Mouse (Mus musculus) B cell, adult 67 days (primary cell): ENCODE results near the gene Pigv. TPM values are rescaled to one million over a fixed set of nuclear protein-coding genes. Genes with fewer than 3 reads are reported as not detected.

Experiments used
- total RNA-seq, 2 experiments: library from RNA; stranded (reverse); gene quantifications; 4 replicates each; pipeline ENCODE4 v1.2.4; 2023

Gene Pigv
- total RNA-seq = 10 to 100 TPM; 18.2 to 25.6 TPM

GRCm38 (mm10) chr4:133671881-133672844, at the start of gene Pigv:
Gene Pigv (minus strand): TSS chr4:133672647.

GRCm38 (mm10) chr4:133649989-133650699, 22.3 kb downstream of the Pigv start, which contains the start of gene Zdhhc18:
Gene Zdhhc18 (minus strand): TSS chr4:133650154.

Other genes starting within 250 kb of the Pigv start
- gene Tent5b, start 192.5 kb downstream of the Pigv start, total RNA-seq = not detected
- not detected for gene Trnp1, start 174.1 kb downstream of the Pigv start, total RNA-seq
- gene Kdf1, start 153.7 kb downstream of the Pigv start, total RNA-seq = under 1 TPM in 1 of 2 experiments, not detected in 1; 0.52 TPM
- 10 to 100 TPM; 93.7 to 95.6 TPM for gene Nudc, start 126.7 kb downstream of the Pigv start, total RNA-seq
- gene Nr0b2, start 119.3 kb downstream of the Pigv start, total RNA-seq = not detected
- 10 to 100 TPM; 24.0 to 27.4 TPM for gene Gpatch3, start 97.9 kb downstream of the Pigv start, total RNA-seq
- gene Gpn2, start 88.3 kb downstream of the Pigv start, total RNA-seq = 10 to 100 TPM; 23.8 to 30.9 TPM
- 10 to 100 TPM; 56.3 to 58.1 TPM for gene Sfn, start 70.5 kb downstream of the Pigv start, total RNA-seq
- gene Zdhhc18, start 22.5 kb downstream of the Pigv start, total RNA-seq = 100 to 1,000 TPM; 277 to 316 TPM
- gene Arid1a, start 84.1 kb upstream of the Pigv start, total RNA-seq = 100 to 1,000 TPM; 307 to 337 TPM
- 10 to 100 TPM; 77.9 to 94.2 TPM for gene Rps6ka1, start 215.2 kb upstream of the Pigv start, total RNA-seq